Mouse (Mus musculus): ENCODE measurements at regions not wholly inside any gene's neighbourhood (a gene's known extent, or its start where the extent isn't known, plus 50 kb on each side); places are given as distances from the start of the nearest gene placed in this dataset.

- no peaks in the 10 kb centered on the region for H3K36me3 ChIP-seq (ENCODE audit: insufficient read depth)
- H3K27me3 ChIP-seq (ENCODE audit: insufficient read depth, low read length): no peaks in the 10 kb centered on the region
- no peak overlapping the region for H3K4me3 ChIP-seq (ENCODE audit: low read depth, low read length)
- DNase-seq (no peak), ATAC-seq (ENCODE audit: insufficient read depth) (no peak)
- no peak overlapping the region for H3K9ac ChIP-seq
- H3K4me2 ChIP-seq: no peak overlapping the region
- TF ChIP-seq CTCF (IDR thresholded peaks at IDR 0.05; ENCODE audit: low read depth): no peak
- 84% methylated on average over 7 of the region's 7 CpGs for WGBS
- H3K4me1 ChIP-seq (ENCODE audit: insufficient read depth): no peaks in the 10 kb centered on the region
- no peaks in the 10 kb centered on the region for H3K9me3 ChIP-seq (ENCODE audit: low read depth, low read length)
- no peak overlapping the region for H3K27ac ChIP-seq (ENCODE audit: low read depth)
Measured at GRCm38 (mm10) chr3:35473351-35473750, 280.6 kb upstream of the Atp11b start.

DNA sequence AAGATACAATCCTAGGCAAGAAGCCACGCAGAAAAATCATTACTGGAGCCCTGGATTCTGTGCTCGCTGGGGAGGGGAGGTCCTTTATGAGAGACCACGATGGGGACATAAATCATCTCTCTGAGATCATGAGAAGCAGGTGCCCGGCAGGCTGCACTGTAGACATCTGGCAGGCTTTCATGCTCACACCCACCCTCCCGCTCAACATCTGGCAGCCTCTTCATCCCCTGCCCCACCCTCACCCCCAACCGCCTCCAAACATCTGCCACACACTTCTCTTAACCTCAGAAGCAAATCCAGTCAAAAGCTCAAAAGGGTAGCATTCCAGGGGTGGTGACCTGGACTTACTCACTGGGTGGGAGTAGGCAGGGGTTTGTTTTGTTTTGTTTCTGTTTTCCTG lies 279.5 kb upstream of the Atp11b start:
- H3K4me1 ChIP-seq (ENCODE audit: insufficient read depth): no peaks in the 10 kb centered on the region
- no peak for DNase-seq

GRCm38 (mm10) chr3:35475326-35475725 lies 278.6 kb upstream of the Atp11b start:
- H3K27me3 ChIP-seq (ENCODE audit: insufficient read depth, low read length): no peaks in the 10 kb centered on the region
- no peaks in the 10 kb centered on the region for H3K4me1 ChIP-seq (ENCODE audit: insufficient read depth)
- no peak overlapping the region for H3K9ac ChIP-seq
- H3K27ac ChIP-seq (ENCODE audit: low read depth): no peak overlapping the region
- 60% methylated on average over 7 of the region's 7 CpGs for WGBS
- ATAC-seq (ENCODE audit: insufficient read depth) (no peak), DNase-seq (peak; percentile 54)
- TF ChIP-seq CTCF (IDR thresholded peaks at IDR 0.05; ENCODE audit: low read depth): no peak
- H3K4me3 ChIP-seq (ENCODE audit: low read depth, low read length): no peak overlapping the region
- H3K4me2 ChIP-seq: no peak overlapping the region
- no peaks in the 10 kb centered on the region for H3K36me3 ChIP-seq (ENCODE audit: insufficient read depth)
- no peaks in the 10 kb centered on the region for H3K9me3 ChIP-seq (ENCODE audit: low read depth, low read length)

More for the DNA sequence above, 279.5 kb upstream of the Atp11b start:
- H3K4me3 ChIP-seq (ENCODE audit: low read depth, low read length): no peak overlapping the region
- H3K27me3 ChIP-seq (ENCODE audit: insufficient read depth, low read length): no peaks in the 10 kb centered on the region
- no peak for ATAC-seq (ENCODE audit: insufficient read depth)
- H3K27ac ChIP-seq (ENCODE audit: low read depth): no peak overlapping the region
- no peak overlapping the region for H3K4me2 ChIP-seq
- H3K9me3 ChIP-seq (ENCODE audit: low read depth, low read length): no peaks in the 10 kb centered on the region
- WGBS: 32% methylated on average over 6 of the region's 6 CpGs
- H3K36me3 ChIP-seq (ENCODE audit: insufficient read depth): no peaks in the 10 kb centered on the region
- no peak for TF ChIP-seq CTCF (IDR thresholded peaks at IDR 0.05; ENCODE audit: low read depth)
- no peak overlapping the region for H3K9ac ChIP-seq

- Histone ChIP-seq H3K9ac (no peak overlapping the region), H3K4me1 (ENCODE audit: insufficient read depth) (no peaks in the 10 kb centered on the region), H3K9me3 (ENCODE audit: low read depth, low read length) (no peaks in the 10 kb centered on the region), H3K4me2 (no peak overlapping the region), H3K27me3 (ENCODE audit: insufficient read depth, low read length) (0 out of 2 replicates have a peak, but pooled peaks cover 4% of the 10 kb centered on the region), H3K36me3 (ENCODE audit: insufficient read depth) (no peaks in the 10 kb centered on the region), H3K27ac (ENCODE audit: low read depth) (no peak overlapping the region), H3K4me3 (ENCODE audit: low read depth, low read length) (no peak overlapping the region)
- WGBS: 58% methylated on average over 18 of the region's 18 CpGs
- ATAC-seq (ENCODE audit: insufficient read depth): no peak
- no peak for DNase-seq
- no peak for TF ChIP-seq CTCF (IDR thresholded peaks at IDR 0.05; ENCODE audit: low read depth)
Measured at GRCm38 (mm10) chr3:35480714-35481695, 272.9 kb upstream of the Atp11b start.

- no peak for TF ChIP-seq CTCF (IDR thresholded peaks at IDR 0.05; ENCODE audit: low read depth)
- H3K4me2 ChIP-seq: 0 out of 2 replicates have a peak overlapping the region, but pooled peaks have one; percentile 23
Measured at GRCm38 (mm10) chr3:35481841-35482240, 272.1 kb upstream of the Atp11b start.

DNA sequence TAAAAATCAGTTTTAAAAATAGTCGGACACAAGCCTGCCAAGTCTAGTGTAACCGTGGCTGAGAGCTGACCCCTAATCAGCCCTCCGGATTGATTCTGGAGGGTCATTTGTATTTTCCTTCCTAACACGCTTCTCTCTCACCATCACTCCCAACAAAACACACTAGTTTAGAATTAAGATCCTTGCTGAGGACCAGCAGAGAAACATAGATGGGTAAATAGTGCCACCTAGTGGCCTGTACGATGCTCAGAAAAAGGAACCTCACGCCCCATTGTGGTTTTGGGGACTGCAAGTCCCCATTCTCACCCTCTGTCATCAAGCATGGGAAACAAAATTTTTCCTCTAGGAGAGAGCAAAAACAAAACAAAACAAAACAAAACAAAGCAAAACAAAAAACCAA lies 271.6 kb upstream of the Atp11b start:
- Histone ChIP-seq H3K4me1 (ENCODE audit: insufficient read depth) (no peaks in the 10 kb centered on the region), H3K9me3 (ENCODE audit: low read depth, low read length) (no peaks in the 10 kb centered on the region), H3K9ac (no peak overlapping the region), H3K36me3 (ENCODE audit: insufficient read depth) (no peaks in the 10 kb centered on the region), H3K4me2 (0 out of 2 replicates have a peak overlapping the region, but pooled peaks have one; percentile 23), H3K27me3 (ENCODE audit: insufficient read depth, low read length) (0 out of 2 replicates have a peak, but pooled peaks cover 4% of the 10 kb centered on the region), H3K4me3 (ENCODE audit: low read depth, low read length) (no peak overlapping the region), H3K27ac (ENCODE audit: low read depth) (no peak overlapping the region)
- peak; percentile 80 for TF ChIP-seq CTCF (IDR thresholded peaks at IDR 0.05; ENCODE audit: low read depth)
- 5% methylated on average over 6 of the region's 6 CpGs for WGBS
- ATAC-seq (ENCODE audit: insufficient read depth) (no peak; the same call in 1 of the 2 replicates), DNase-seq (peak; percentile 87)

More at GRCm38 (mm10) chr3:35481841-35482240, 272.1 kb upstream of the Atp11b start:
- Histone ChIP-seq H3K4me1 (ENCODE audit: insufficient read depth) (no peaks in the 10 kb centered on the region), H3K9ac (no peak overlapping the region), H3K9me3 (ENCODE audit: low read depth, low read length) (no peaks in the 10 kb centered on the region), H3K36me3 (ENCODE audit: insufficient read depth) (no peaks in the 10 kb centered on the region), H3K27me3 (ENCODE audit: insufficient read depth, low read length) (0 out of 2 replicates have a peak, but pooled peaks cover 4% of the 10 kb centered on the region), H3K27ac (ENCODE audit: low read depth) (no peak overlapping the region), H3K4me3 (ENCODE audit: low read depth, low read length) (no peak overlapping the region)
- ATAC-seq (ENCODE audit: insufficient read depth) (no peak), DNase-seq (peak; percentile 3)
- whole genome bisulfite sequencing: 38% methylated on average over 11 of the region's 11 CpGs

DNA sequence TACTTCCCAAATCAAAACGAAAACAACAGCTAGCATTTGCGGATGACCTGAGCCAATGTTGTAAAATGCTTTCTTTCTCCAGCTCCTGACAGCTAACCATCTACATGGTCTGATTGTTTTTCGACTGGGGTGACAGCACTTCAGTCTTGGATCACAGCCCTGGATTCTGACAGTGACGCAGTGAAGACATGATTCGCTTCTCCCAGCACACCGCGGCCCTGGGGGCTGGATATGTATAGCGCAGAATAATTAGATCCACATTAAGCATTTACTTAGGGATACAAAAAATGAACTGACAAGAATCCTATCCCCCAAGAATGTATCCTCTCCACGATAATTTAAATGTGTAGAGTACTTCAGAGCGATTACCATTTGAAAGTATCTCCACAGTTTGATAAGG lies 271.1 kb upstream of the Atp11b start:
- H3K27me3 ChIP-seq (ENCODE audit: insufficient read depth, low read length): 0 out of 2 replicates have a peak, but pooled peaks cover 4% of the 10 kb centered on the region

More for the DNA sequence above, 271.1 kb upstream of the Atp11b start:
- WGBS: 69% methylated on average over 10 of the region's 10 CpGs
- no peak for TF ChIP-seq CTCF (IDR thresholded peaks at IDR 0.05; ENCODE audit: low read depth)
- no peak overlapping the region for H3K9ac ChIP-seq
- H3K9me3 ChIP-seq (ENCODE audit: low read depth, low read length): no peaks in the 10 kb centered on the region
- no peaks in the 10 kb centered on the region for H3K36me3 ChIP-seq (ENCODE audit: insufficient read depth)
- no peak overlapping the region for H3K4me3 ChIP-seq (ENCODE audit: low read depth, low read length)
- no peaks in the 10 kb centered on the region for H3K4me1 ChIP-seq (ENCODE audit: insufficient read depth)
- ATAC-seq (ENCODE audit: insufficient read depth) (no peak), DNase-seq (no peak)
- no peak overlapping the region for H3K4me2 ChIP-seq
- no peak overlapping the region for H3K27ac ChIP-seq (ENCODE audit: low read depth)

All from lung, embryonic 14.5 days (tissue).